Mouse (Mus musculus) monocyte, adult 2 months (primary cell): ENCODE results near the gene Rnf217.
A peak's percentile ranks its signal among the peaks of the same experiment; 100 is the strongest.

Experiments
- DNase-seq, 2 experiments: peaks; one replicate each; pipeline ENCODE4 v3.0.0; 2022; ENCODE audit warnings: low spot score in 2 of 2, low read depth in 1 of 2

The Rnf217 gene

DNA sequence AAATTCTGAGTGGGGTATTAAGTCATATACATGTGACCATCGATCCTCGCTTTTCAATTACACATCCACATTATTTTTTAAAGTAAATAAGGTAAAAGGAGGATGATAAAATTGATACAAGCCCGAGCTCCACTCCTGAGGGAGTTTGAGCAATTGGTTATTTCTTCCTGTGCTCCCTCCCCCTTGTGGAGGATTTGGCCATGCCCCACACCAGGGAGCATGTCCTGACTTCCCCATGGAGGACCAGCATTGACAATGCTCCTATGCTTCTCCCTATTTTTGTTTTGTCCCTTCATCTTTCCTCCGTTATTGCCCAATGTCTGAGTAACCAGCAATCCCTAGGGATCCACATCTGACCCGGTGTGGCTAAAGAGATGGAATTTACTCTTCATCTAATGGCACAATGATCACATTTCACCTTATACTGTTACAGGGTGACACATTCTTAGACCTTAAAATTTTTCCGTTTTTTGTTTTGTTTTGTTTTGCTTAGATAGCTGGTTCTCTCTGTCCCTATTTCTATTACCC lies 53.5 kb downstream of the Rnf217 start:
- DNase-seq: no peak

- DNase-seq: no peak
Measured at GRCm38 (mm10) chr10:31553302-31553701, 55.7 kb downstream of the Rnf217 start.

DNA sequence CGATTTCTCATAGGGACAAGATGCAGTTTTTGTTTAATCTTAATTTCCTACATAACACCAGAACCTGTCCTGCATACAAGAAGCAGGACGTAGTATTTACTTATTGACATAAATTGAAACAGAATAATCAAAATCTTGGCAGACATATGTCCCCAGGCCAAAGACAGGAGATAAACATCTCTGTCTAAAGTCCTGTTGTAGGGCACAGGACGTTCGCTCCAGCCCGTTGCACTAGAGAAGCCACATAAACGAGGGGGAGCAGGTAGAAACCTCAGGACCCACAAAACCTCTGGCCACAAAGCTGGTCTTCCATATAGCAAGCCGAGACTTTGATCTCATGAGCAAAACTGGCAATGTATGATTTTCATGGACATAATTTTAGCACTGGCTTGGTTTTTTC lies 57.1 kb downstream of the Rnf217 start:
- DNase-seq: no peak

GRCm38 (mm10) chr10:31551362-31551761 lies 57.6 kb downstream of the Rnf217 start:
- DNase-seq: no peak

- DNase-seq: no peak
Measured at GRCm38 (mm10) chr10:31547156-31547555, 61.8 kb downstream of the Rnf217 start.

GRCm38 (mm10) chr10:31544149-31544942 lies 64.6 kb downstream of the Rnf217 start:
- no peak for DNase-seq

- DNase-seq: no peak
Measured at GRCm38 (mm10) chr10:31540518-31540917, 68.5 kb downstream of the Rnf217 start.

DNA sequence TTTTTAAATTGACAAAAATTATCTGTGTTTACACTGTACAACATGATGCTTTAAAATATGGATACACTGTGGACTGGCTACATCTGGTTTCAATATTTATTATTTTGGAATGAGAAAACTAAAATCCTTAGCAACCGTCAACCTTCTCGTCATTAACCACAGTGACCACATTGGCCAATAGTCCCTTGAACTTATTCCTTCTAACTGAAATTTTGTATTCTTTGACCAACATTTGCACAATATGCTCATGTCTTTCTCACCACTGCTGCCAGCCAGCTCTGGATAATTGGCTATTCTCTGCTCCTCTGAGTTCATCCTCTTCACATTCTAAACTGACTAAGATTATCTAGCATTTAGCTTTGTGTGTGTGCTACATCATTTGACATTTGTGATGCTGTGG lies 69.6 kb downstream of the Rnf217 start:
- DNase-seq: no peak

GRCm38 (mm10) chr10:31538721-31539120 lies 70.3 kb downstream of the Rnf217 start:
- DNase-seq: no peak

DNA sequence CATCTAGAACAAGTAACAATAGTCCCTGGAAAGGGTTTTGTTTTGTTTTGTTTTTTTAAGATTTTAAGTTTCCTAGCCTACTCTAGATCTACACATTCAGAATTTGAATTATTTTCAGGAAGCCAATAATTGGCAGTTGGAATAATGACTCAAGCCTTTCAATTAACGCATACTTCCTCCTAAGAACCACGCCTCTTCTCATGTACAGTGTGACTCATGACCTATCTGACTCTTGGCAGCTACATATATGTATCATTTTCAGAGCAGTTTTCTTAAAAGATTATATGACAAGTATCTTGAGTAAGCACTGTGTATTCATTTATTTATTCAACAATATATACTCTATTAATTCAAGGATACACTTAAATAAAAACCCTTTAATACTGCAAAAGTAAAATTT lies 70.7 kb downstream of the Rnf217 start:
- DNase-seq: no peak

DNA sequence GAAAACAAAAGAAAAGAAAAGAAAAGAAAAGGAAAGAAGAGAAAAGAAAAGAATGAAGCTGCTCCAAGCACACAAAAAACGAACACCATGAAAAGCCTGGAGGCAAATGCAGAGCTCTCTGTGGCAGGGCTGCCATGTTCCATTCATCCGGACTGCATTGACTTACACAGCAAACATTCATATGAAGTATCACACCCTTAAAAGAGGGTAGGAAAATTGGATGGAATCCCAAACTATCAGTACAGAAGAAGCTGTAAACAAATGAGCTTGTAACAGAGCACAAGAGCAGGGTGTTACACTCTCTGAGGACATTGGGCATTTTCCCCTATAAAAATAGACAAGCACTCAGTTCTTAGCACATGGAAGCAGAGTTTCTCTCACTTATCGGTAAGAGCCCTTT lies 71.8 kb downstream of the Rnf217 start:
- no peak for DNase-seq

DNA sequence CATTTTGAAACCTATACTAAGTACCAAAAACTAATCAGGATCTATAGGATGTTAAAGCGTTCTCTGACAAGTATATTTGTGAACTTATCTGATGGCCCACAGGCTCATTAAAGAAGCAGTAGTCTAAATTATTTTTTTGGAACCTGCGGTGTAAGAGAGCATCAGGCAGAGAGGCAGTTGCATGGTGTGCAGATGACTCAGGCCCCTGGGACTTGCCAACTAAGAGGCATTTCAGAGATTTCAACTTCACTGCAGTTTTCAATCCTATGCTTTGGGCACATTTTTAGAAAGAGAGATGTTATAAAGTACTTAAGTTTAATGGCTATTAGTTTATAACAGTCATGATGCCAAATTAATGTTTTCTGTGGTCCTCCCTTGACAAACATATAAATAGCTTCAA lies 73.9 kb downstream of the Rnf217 start:
- DNase-seq: no peak

GRCm38 (mm10) chr10:31533270-31533826 lies 75.6 kb downstream of the Rnf217 start:
- no peak for DNase-seq

GRCm38 (mm10) chr10:31532782-31533181 lies 76.2 kb downstream of the Rnf217 start:
- DNase-seq: no peak

GRCm38 (mm10) chr10:31528297-31528984 lies 80.5 kb downstream of the Rnf217 start:
- no peak for DNase-seq

DNA sequence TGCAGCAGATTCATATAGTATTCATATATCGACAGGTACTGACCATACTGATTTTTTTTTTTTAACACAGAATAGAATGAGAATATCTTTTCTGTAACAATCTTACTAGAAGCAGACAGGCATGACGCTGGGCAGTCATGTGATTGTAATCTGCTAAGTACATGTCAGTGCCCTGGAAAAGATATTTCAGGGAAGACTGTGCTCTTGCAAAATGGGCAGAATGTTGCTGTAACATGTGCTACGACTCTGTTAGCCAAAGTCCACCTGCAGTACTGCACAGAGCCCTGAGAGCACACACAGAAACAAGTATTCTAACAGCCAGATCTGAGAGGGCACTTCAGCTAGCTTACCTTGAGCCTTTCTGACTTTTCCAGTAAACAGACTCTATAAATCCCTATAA lies 83.3 kb downstream of the Rnf217 start:
- no peak for DNase-seq

DNA sequence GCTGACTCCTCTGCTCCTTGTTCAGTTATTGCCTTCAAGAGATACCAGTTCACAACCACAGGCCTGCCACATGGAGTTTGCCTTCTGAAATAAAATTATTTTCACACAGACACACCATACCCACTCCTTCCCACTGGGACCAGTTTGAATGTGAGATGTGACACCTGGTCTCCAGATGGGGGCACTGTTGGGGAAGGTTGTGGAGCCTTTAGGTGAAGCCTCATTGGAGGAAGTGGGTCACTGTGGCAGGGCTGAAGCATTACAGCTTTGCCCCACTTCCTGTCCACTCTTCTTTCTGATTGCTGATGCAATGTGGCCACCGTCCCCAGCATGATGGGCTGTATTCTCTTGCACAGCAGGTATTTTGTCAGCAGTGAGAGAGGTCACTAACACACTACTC lies 89.6 kb downstream of the Rnf217 start:
- DNase-seq: peak; percentile 38

DNA sequence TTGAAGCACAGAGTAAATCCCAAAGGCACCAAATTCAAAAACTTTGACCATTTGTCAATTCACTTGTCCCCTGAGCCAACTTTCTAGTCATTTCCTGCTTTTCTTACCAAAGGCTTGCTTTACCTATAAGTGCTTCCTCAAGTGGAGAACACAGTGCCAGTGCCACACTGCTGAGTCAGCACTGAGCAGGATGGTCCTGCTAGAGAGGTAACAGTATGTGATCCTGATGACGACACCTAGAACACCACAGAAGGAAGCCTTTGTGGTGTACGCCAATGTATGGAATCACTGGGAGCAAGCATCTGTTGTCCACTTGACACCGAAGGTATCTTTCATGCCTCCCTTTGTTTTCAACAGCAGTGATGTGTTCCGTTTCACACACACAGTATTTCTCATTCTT lies 90.8 kb downstream of the Rnf217 start:
- no peak for DNase-seq

- DNase-seq: no peak
Measured at GRCm38 (mm10) chr10:31517192-31517591, 91.8 kb downstream of the Rnf217 start.

GRCm38 (mm10) chr10:31515897-31516296 lies 93.1 kb downstream of the Rnf217 start:
- DNase-seq: no peak

- no peak for DNase-seq
Measured at GRCm38 (mm10) chr10:31504134-31504551, 104.8 kb downstream of the Rnf217 start.

GRCm38 (mm10) chr10:31503542-31504133 lies 105.3 kb downstream of the Rnf217 start:
- DNase-seq: no peak
